Mouse (Mus musculus) CD4-positive, CD25-positive, alpha-beta regulatory T cell, adult 4 months (primary cell): ENCODE measurements around the gene Synm. TPM values are rescaled to one million over a fixed set of nuclear protein-coding genes. Genes with fewer than 3 reads are reported as not detected.

Experiments
- ATAC-seq: one replicate; pipeline ENCODE4 v1.8.0; 2017
- polyA plus RNA-seq, 2 experiments: library from polyadenylated mRNA; unstranded; fragments of 100-300 nt; shearing (Covaris generic); gene quantifications; one replicate each; pipeline ENCODE4 v1.2.1; 2017

Gene Synm
- not detected for polyA plus RNA-seq

- ATAC-seq = peak; percentile 29
These were observed at the start of gene Synm for GRCm38 (mm10) chr7:67759629-67759995. Synm (minus strand) TSS chr7:67759742.

- ATAC-seq = no peak
These were observed 44.3 kb upstream of the Synm start for GRCm38 (mm10) chr7:67803857-67804215.

- peak; percentile 74 for ATAC-seq
These were observed 43.7 kb upstream of the Synm start for GRCm38 (mm10) chr7:67803015-67803856.

- no peak for ATAC-seq
These were observed 41.5 kb upstream of the Synm start for GRCm38 (mm10) chr7:67801022-67801421.

- ATAC-seq = no peak
These were observed 41.0 kb upstream of the Synm start for GRCm38 (mm10) chr7:67800547-67800946.

- ATAC-seq = no peak
These were observed 38.9 kb upstream of the Synm start for GRCm38 (mm10) chr7:67798476-67798875.

- ATAC-seq = no peak
These were observed 37.5 kb upstream of the Synm start for GRCm38 (mm10) chr7:67797065-67797464.

- no peak for ATAC-seq
These were observed 33.9 kb upstream of the Synm start for GRCm38 (mm10) chr7:67793449-67793848.

- ATAC-seq = no peak
These were observed 31.7 kb upstream of the Synm start for GRCm38 (mm10) chr7:67791256-67791655.

GRCm38 (mm10) chr7:67788713-67789112 is 29.2 kb upstream of the Synm start:
- peak; percentile 69 for ATAC-seq

- ATAC-seq = no peak
These were observed 28.3 kb upstream of the Synm start for GRCm38 (mm10) chr7:67787861-67788260.

- no peak for ATAC-seq
These were observed 17.2 kb upstream of the Synm start for GRCm38 (mm10) chr7:67776636-67777305.

- ATAC-seq = no peak
These were observed 16.1 kb upstream of the Synm start for GRCm38 (mm10) chr7:67775623-67776022.

GRCm38 (mm10) chr7:67772231-67772630 is 12.7 kb upstream of the Synm start:
- no peak for ATAC-seq

GRCm38 (mm10) chr7:67769487-67769886 is 9.9 kb upstream of the Synm start:
- ATAC-seq = no peak

- no peak for ATAC-seq
These were observed 8.6 kb upstream of the Synm start for GRCm38 (mm10) chr7:67768125-67768524.

- no peak for ATAC-seq
These were observed 4.1 kb upstream of the Synm start for GRCm38 (mm10) chr7:67763625-67764024.

- ATAC-seq = no peak
These were observed 499 bp downstream of the Synm start for GRCm38 (mm10) chr7:67758858-67759628.

GRCm38 (mm10) chr7:67758506-67758857 is 1.1 kb downstream of the Synm start:
- ATAC-seq = no peak

GRCm38 (mm10) chr7:67756636-67757035 is 2.9 kb downstream of the Synm start:
- no peak for ATAC-seq

- ATAC-seq = no peak
These were observed 4.2 kb downstream of the Synm start for GRCm38 (mm10) chr7:67755366-67755765.

- ATAC-seq = no peak
These were observed 4.9 kb downstream of the Synm start for GRCm38 (mm10) chr7:67754606-67755005.

- no peak for ATAC-seq
These were observed 9.9 kb downstream of the Synm start for GRCm38 (mm10) chr7:67749441-67750239.
